Mouse (Mus musculus) liver, embryonic 16.5 days (tissue): ENCODE measurements around the gene Pde1c. TPM values are rescaled to one million over a fixed set of nuclear protein-coding genes. Genes with fewer than 3 reads are reported as not detected.

Experiments
- ATAC-seq: fragments of 200-750 bp; cut with Nextera tagmentation; 2 replicates; pipeline ENCODE4 v1.8.0; 2017; ENCODE audit warnings: low read depth, mild to moderate bottlenecking, moderate number of reproducible peaks, moderate library complexity
- H3K27ac ChIP-seq: fragments of 300-500 bp; sonication (generic); 2 replicates; pipeline ENCODE4 v1.5.1; 2014; ENCODE audit warnings: mild to moderate bottlenecking, low read length
- H3K27me3 ChIP-seq: fragments of 300-500 bp; sonication (generic); 2 replicates; pipeline ENCODE4 v1.6.1; 2014; ENCODE audit warnings: low read depth, low read length, mixed read lengths; ENCODE audit not compliant: control insufficient read depth, insufficient read depth
- H3K36me3 ChIP-seq: fragments of 300-500 bp; sonication (generic); 2 replicates; pipeline ENCODE4 v1.6.1; 2014; ENCODE audit warnings: mild to moderate bottlenecking; ENCODE audit not compliant: control insufficient read depth, insufficient read depth
- H3K4me1 ChIP-seq: fragments of 300-500 bp; sonication (generic); 2 replicates; pipeline ENCODE4 v1.6.1; 2014; ENCODE audit warnings: low read depth, low read length, mixed read lengths; ENCODE audit not compliant: control insufficient read depth
- H3K4me2 ChIP-seq: fragments of 300-500 bp; sonication (generic); 2 replicates; pipeline ENCODE4 v1.6.1; 2014; ENCODE audit warnings: low read depth, low read length, mixed read lengths
- H3K4me3 ChIP-seq: fragments of 300-500 bp; sonication (generic); 2 replicates; pipeline ENCODE4 v1.5.1; 2014; ENCODE audit warnings: low read depth, mild to moderate bottlenecking, low read length
- H3K9ac ChIP-seq: fragments of 300-500 bp; sonication (generic); 2 replicates; pipeline ENCODE4 v1.6.1; 2014; ENCODE audit warnings: low read depth, low read length
- H3K9me3 ChIP-seq: fragments of 300-500 bp; sonication (generic); replicated peaks from 2 replicates; pipeline ENCODE4 v1.6.1; 2016; ENCODE audit warnings: low read length; ENCODE audit not compliant: control insufficient read depth
- WGBS: fragments of 180-500 bp; shearing (Covaris S2); extraction: QIAGEN DNeasy Blood & Tissue Kit; methylation state at CpG from one replicate; pipeline ENCODE4 v1.1.7; 2014; ENCODE audit not compliant: insufficient replicate concordance; 5-methylcytosine and 5-hydroxymethylcytosine counted together
- microRNA-seq: library from miRNA; unstranded; fragments of <30 nt; microRNA quantifications from one replicate; pipeline ENCODE4, GENCODE M21; 2016
- polyA plus RNA-seq: library from polyadenylated mRNA; unstranded; fragments of >200 nt; fragmentation: Nextera tagmentation; extraction: Ambion mirVana; gene quantifications from 2 replicates; pipeline ENCODE4 v1.2.1, GENCODE M21; 2015

Gene Pde1c
- polyA plus RNA-seq, 1 experiment from 2014 or later: 0.44 TPM

DNA sequence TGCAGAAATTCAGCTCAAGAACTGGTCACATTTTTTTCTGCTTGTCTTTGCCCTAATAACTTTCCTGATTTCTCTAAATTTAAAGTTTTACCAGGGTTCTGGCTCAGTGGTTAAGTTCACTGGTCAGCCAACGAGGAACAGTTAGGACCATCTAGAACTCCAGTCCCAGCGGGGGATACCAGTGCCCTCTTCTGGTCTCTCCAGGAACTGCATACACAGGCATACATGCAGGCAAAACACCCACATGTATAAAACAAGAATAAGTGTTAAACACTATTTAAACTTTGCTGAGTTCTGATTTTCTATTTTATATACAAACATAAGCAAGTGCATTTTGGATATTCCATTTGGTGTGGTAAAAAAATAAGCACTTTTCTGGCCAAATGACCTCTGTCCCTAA, 543.4 kb downstream of the Pde1c start:
- no peaks in the 10 kb centered on the region for H3K9me3 ChIP-seq
- no peak for ATAC-seq
- WGBS: 39% methylated on average over 2 of the region's 2 CpGs

More for the DNA sequence above, 543.4 kb downstream of the Pde1c start:
- Histone ChIP-seq H3K4me1 (no peaks in the 10 kb centered on the region), H3K27ac (no peak overlapping the region), H3K36me3 (no peaks in the 10 kb centered on the region), H3K27me3 (no peaks in the 10 kb centered on the region), H3K4me2 (no peak overlapping the region), H3K4me3 (no peak overlapping the region), H3K9ac (no peak overlapping the region)

Small RNAs within 50 kb of the gene (microRNA-seq; reads per million reads assigned to microRNA genes)
- not detected for gene Gm44413

Other genes with a start within 250 kb of the Pde1c start
- 47.7 and 60.1 TPM in 2 replicates for gene Lsm5, start 135.6 kb upstream of the Pde1c start, polyA plus RNA-seq
- gene Avl9, start 145.8 kb upstream of the Pde1c start, polyA plus RNA-seq: 3.4 and 3.6 TPM in 2 replicates
- gene Kbtbd2, start 228.7 kb upstream of the Pde1c start, polyA plus RNA-seq: 14.6 and 15.1 TPM in 2 replicates